Mouse (Mus musculus) MEL (cell line): ENCODE measurements at regions not wholly inside any gene's neighbourhood (a gene's known extent, or its start where the extent isn't known, plus 50 kb on each side); places are given as distances from the start of the nearest gene placed in this dataset.

Experiments
- DNase-seq: peaks from one replicate; pipeline ENCODE4 v3.0.0; 2011; ENCODE audit warnings: low read depth, low spot score
- H3K27ac ChIP-seq: 2 replicates; pipeline ENCODE4 v1.5.1; 2012; ENCODE audit warnings: low read depth, mild to moderate bottlenecking, control low read depth, low read length, moderate library complexity; ENCODE audit not compliant: control insufficient read depth
- H3K27me3 ChIP-seq, 2 experiments: fragments of 150-350 bp in 1 of 2; sonication (generic) in 1 of 2; 2 replicates each; pipeline ENCODE4 v1.6.1; 2012; ENCODE audit warnings: low read length in 2 of 2, mild to moderate bottlenecking in 2 of 2, improper control_type of control experiment in 1 of 2, moderate library complexity in 1 of 2; ENCODE audit not compliant: insufficient read depth in 2 of 2, control insufficient read depth in 1 of 2
- H3K36me3 ChIP-seq, 2 experiments: 2 replicates each; pipeline ENCODE4 v1.6.1; 2012 to 2014; ENCODE audit warnings: low read length in 2 of 2, improper control_type of control experiment in 1 of 2, inconsistent platforms in 1 of 2, mild to moderate bottlenecking in 1 of 2; ENCODE audit not compliant: insufficient read depth in 2 of 2, control insufficient read depth in 1 of 2
- H3K4me1 ChIP-seq, 2 experiments: fragments of 150-350 bp in 1 of 2; sonication (generic) in 1 of 2; 2 replicates each; pipeline ENCODE4 v1.6.1; 2012; ENCODE audit warnings: low read length in 2 of 2, improper control_type of control experiment in 1 of 2, mild to moderate bottlenecking in 1 of 2; ENCODE audit not compliant: insufficient read depth in 2 of 2, control insufficient read depth in 1 of 2
- H3K4me3 ChIP-seq, 2 experiments: fragments of 150-350 bp in 1 of 2; sonication (generic) in 1 of 2; 2 replicates each; pipeline ENCODE4 v1.5.1; 2012; ENCODE audit warnings: low read depth in 2 of 2, low read length in 2 of 2, mild to moderate bottlenecking in 2 of 2, moderate library complexity in 2 of 2, control low read depth in 1 of 2, improper control_type of control experiment in 1 of 2; ENCODE audit not compliant: control insufficient read depth in 1 of 2, insufficient read depth in 1 of 2
- H3K79me2 ChIP-seq: 2 replicates; pipeline ENCODE4 v1.6.1; 2012; ENCODE audit warnings: mild to moderate bottlenecking, low read length, moderate library complexity; ENCODE audit not compliant: control insufficient read depth, poor library complexity, insufficient read depth
- H3K9ac ChIP-seq: 2 replicates; pipeline ENCODE4 v1.6.1; 2012; ENCODE audit warnings: low read depth, mild to moderate bottlenecking, control low read depth, low read length, moderate library complexity; ENCODE audit not compliant: control insufficient read depth, poor library complexity, severe bottlenecking
- H3K9me3 ChIP-seq: fragments of 150-350 bp; sonication (generic); replicated peaks from 2 replicates; pipeline ENCODE4 v1.6.1; 2012; ENCODE audit warnings: mild to moderate bottlenecking, low read length, improper control_type of control experiment, moderate library complexity; ENCODE audit not compliant: insufficient read depth
- BHLHE40 ChIP-seq: IDR thresholded peaks from 2 replicates; pipeline ENCODE4 v1.6.1; 2012; ENCODE audit warnings: low read depth, mild to moderate bottlenecking, inconsistent platforms, low read length, improper control_type of control experiment, borderline replicate concordance
- CHD1 ChIP-seq: IDR thresholded peaks from 2 replicates; pipeline ENCODE4 v1.6.1; 2012; ENCODE audit warnings: low read depth, mild to moderate bottlenecking, inconsistent platforms, low read length, improper control_type of control experiment
- CHD2 ChIP-seq: IDR thresholded peaks from 2 replicates; pipeline ENCODE4 v1.6.1; 2011; ENCODE audit warnings: low read length, improper control_type of control experiment
- CTCF ChIP-seq, 3 experiments: IDR thresholded peaks in 2 of 3; conservative IDR thresholded peaks in 1 of 3; 2 replicates each; pipeline ENCODE4 v1.5.1; 2011 to 2012; ENCODE audit warnings: low read length in 3 of 3, low read depth in 2 of 3, mild to moderate bottlenecking in 2 of 3, improper control_type of control experiment in 1 of 3, inconsistent platforms in 1 of 3, mixed read lengths in 1 of 3, moderate library complexity in 1 of 3; ENCODE audit not compliant: control insufficient read depth in 1 of 3, insufficient read depth in 1 of 3, poor library complexity in 1 of 3, severe bottlenecking in 1 of 3
- E2F4 ChIP-seq: IDR thresholded peaks from 2 replicates; pipeline ENCODE4 v1.6.1; 2011; ENCODE audit warnings: low read depth, low read length, improper control_type of control experiment, borderline replicate concordance
- GABPA ChIP-seq: IDR thresholded peaks from 2 replicates; pipeline ENCODE4 v1.6.1; 2012; ENCODE audit warnings: low read depth, mild to moderate bottlenecking, inconsistent platforms, low read length, improper control_type of control experiment, moderate library complexity
- HCFC1 ChIP-seq: IDR thresholded peaks from 2 replicates; pipeline ENCODE4 v1.6.1; 2012; ENCODE audit warnings: low read depth, mild to moderate bottlenecking, inconsistent platforms, low read length, improper control_type of control experiment, moderate library complexity
- JUND ChIP-seq: IDR thresholded peaks from 2 replicates; pipeline ENCODE4 v1.6.1; 2011; ENCODE audit warnings: low read depth, mild to moderate bottlenecking, improper control_type of control experiment, low read length
- KAT2A ChIP-seq: conservative IDR thresholded peaks from 2 replicates; pipeline ENCODE4 v1.6.1; 2012; ENCODE audit warnings: low read depth, low read length, improper control_type of control experiment, inconsistent platforms
- MAX ChIP-seq: IDR thresholded peaks from 2 replicates; pipeline ENCODE4 v1.6.1; 2011; ENCODE audit warnings: low read length, improper control_type of control experiment
- MYC ChIP-seq: IDR thresholded peaks from 2 replicates; pipeline ENCODE4 v1.6.1; 2011; ENCODE audit warnings: low read depth, mild to moderate bottlenecking, low read length, improper control_type of control experiment, moderate library complexity
- NRF1 ChIP-seq: IDR thresholded peaks from 2 replicates; pipeline ENCODE4 v1.6.1; 2014; ENCODE audit warnings: low read depth, mild to moderate bottlenecking, inconsistent platforms, low read length, improper control_type of control experiment, moderate library complexity; ENCODE audit not compliant: poor library complexity, insufficient read depth, severe bottlenecking
- POLR2AphosphoS5 ChIP-seq: IDR thresholded peaks from 2 replicates; pipeline ENCODE4 v1.6.1; 2012; ENCODE audit warnings: low read depth, borderline replicate concordance, mild to moderate bottlenecking, inconsistent platforms, low read length, moderate library complexity, mixed read lengths
- RAD21 ChIP-seq: IDR thresholded peaks from 2 replicates; pipeline ENCODE4 v1.6.1; 2011; ENCODE audit warnings: mild to moderate bottlenecking, low read depth, low read length, improper control_type of control experiment
- SIN3A ChIP-seq: IDR thresholded peaks from 2 replicates; pipeline ENCODE4 v1.6.1; 2012; ENCODE audit warnings: low read length, improper control_type of control experiment, inconsistent platforms
- ZKSCAN1 ChIP-seq: IDR thresholded peaks from 2 replicates; pipeline ENCODE4 v1.6.1; 2012; ENCODE audit warnings: low read depth, mild to moderate bottlenecking, inconsistent platforms, low read length, improper control_type of control experiment, moderate library complexity
- ZMIZ1 ChIP-seq: IDR thresholded peaks from 2 replicates; pipeline ENCODE4 v1.6.1; 2012; ENCODE audit warnings: low read depth, mild to moderate bottlenecking, inconsistent platforms, low read length, improper control_type of control experiment, moderate library complexity

GRCm38 (mm10) chr6:51329070-51329995 lies 103.1 kb upstream of the Nfe2l3 start:
- Histone ChIP-seq H3K9me3 (no peaks in the 10 kb centered on the region), H3K27me3 (peaks cover 6 to 9% of the 10 kb centered on the region in 2 experiments), H3K79me2 (no peaks in the 10 kb centered on the region), H3K27ac (no peak overlapping the region), H3K4me3 (no peak overlapping the region), H3K9ac (no peak overlapping the region), H3K4me1 (no peaks in the 10 kb centered on the region), H3K36me3 (no peaks in the 10 kb centered on the region)
- DNase-seq: no peak
- TF ChIP-seq POLR2AphosphoS5 (no peak), BHLHE40 (no peak), HCFC1 (no peak), GABPA (no peak), E2F4 (no peak), CTCF (IDR thresholded peaks at IDR 0.05 in 2 of 3, conservative IDR thresholded peaks at IDR 0.05 in 1 of 3; ENCODE audit: control insufficient read depth in 1 of 3, insufficient read depth in 1 of 3, low read depth in 2 of 3, low read length in 3 of 3, poor library complexity in 1 of 3, severe bottlenecking in 1 of 3) (no peak), ZMIZ1 (no peak), ZKSCAN1 (no peak), SIN3A (no peak), MAX (no peak), RAD21 (no peak), JUND (no peak), CHD2 (no peak), NRF1 (no peak), KAT2A (no peak)

- no peak overlapping the region for H3K27ac ChIP-seq
- DNase-seq: no peak
- H3K4me1 ChIP-seq: no peaks in the 10 kb centered on the region
- no peaks in the 10 kb centered on the region for H3K36me3 ChIP-seq
- TF ChIP-seq JUND (no peak), MYC (no peak), CHD1 (no peak)
- TF ChIP-seq, all 39 proteins: peak for 0
- no peaks in the 10 kb centered on the region for H3K79me2 ChIP-seq
- no peak overlapping the region for H3K9ac ChIP-seq
- H3K4me3 ChIP-seq: no peak overlapping the region
- no peaks in the 10 kb centered on the region for H3K9me3 ChIP-seq
- peaks cover 5 to 6% of the 10 kb centered on the region in 2 experiments; a peak in 3 of 4 replicates for H3K27me3 ChIP-seq
Observed at GRCm38 (mm10) chr6:51330069-51330706, 102.3 kb upstream of the Nfe2l3 start.
